Mouse (Mus musculus) lung, postnatal 14 days (tissue): Measurements from ENCODE around the gene Il20rb.

Experiments
- DNase-seq: peaks from one replicate; pipeline ENCODE4 v3.0.0; 2021

The Il20rb gene

GRCm38 (mm10) chr9:100470228-100470627, 16.4 kb downstream of the Il20rb start:
- no peak for DNase-seq

GRCm38 (mm10) chr9:100469681-100470080, 16.9 kb downstream of the Il20rb start:
- no peak for DNase-seq

- DNase-seq, result no peak
Measured at GRCm38 (mm10) chr9:100468151-100468550, 18.4 kb downstream of the Il20rb start.

DNA sequence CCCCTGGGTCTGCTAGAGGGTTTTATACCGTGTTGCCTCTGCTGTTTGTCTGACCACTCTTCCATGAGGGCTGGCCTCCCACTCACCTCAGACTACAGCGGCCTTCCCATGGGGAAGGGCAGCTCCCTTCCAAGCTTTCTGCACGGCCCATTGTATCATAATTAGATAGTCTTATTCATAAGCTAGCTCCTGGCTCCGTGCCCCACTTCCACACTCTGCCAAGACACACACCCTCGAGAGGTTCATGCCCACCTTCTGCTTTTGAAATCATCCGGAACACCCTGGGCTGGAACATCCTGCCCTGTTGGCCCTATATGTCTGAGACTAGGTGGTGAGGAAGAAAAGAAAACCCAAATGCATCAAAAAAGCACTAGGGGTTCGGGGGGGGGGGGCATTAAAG, 18.9 kb downstream of the Il20rb start:
- DNase-seq, result peak; percentile 85

GRCm38 (mm10) chr9:100466743-100467142, 19.8 kb downstream of the Il20rb start:
- DNase-seq, result no peak

DNA sequence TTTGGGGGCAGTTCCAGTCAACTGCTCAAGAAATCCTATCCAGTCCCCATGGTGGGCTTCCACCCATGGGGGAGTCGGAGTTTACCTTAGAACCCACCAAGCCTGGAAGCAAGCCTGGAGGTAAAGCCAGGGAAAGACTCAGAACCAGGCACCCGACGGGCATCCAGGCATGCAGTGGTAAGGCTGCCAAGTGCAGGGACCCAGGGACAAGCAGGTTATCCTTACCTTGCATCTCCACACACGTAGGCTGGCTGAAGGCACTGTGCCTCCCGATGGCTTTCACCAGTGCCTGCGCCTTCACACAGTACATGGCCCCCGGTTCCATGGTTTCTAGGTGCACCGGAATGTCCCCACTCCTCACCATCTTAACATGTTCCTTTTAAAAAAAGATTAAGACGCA, 20.6 kb downstream of the Il20rb start:
- DNase-seq, result no peak

- DNase-seq, result no peak
Measured at GRCm38 (mm10) chr9:100465380-100465779, 21.2 kb downstream of the Il20rb start.

GRCm38 (mm10) chr9:100463771-100464170, 22.8 kb downstream of the Il20rb start:
- DNase-seq, result no peak

DNA sequence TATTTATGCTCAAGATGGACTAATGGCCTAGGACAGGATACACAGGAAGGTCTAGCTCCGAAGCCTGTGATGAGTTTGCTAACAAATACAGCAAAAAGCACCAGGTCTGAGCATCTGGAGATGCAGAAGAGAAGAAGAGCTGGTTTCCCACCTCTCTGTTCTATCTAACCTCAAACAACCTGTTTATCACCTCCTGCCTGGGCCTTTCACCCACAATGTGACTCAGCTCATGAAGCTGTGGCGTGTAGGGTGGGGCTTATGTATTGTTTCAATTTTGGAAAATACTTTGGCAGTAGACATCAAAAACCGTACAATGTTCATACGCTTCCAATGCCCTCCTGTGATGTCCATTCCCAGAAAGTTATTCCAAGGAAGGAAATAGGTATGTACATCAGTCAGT, 24.5 kb downstream of the Il20rb start:
- no peak for DNase-seq

- DNase-seq, result peak; percentile 83
Measured at GRCm38 (mm10) chr9:100461671-100462070, 24.9 kb downstream of the Il20rb start.

- no peak for DNase-seq
Measured at GRCm38 (mm10) chr9:100460203-100460602, 26.4 kb downstream of the Il20rb start.

- DNase-seq, result no peak
Measured at GRCm38 (mm10) chr9:100457971-100458681, 28.5 kb downstream of the Il20rb start.

DNA sequence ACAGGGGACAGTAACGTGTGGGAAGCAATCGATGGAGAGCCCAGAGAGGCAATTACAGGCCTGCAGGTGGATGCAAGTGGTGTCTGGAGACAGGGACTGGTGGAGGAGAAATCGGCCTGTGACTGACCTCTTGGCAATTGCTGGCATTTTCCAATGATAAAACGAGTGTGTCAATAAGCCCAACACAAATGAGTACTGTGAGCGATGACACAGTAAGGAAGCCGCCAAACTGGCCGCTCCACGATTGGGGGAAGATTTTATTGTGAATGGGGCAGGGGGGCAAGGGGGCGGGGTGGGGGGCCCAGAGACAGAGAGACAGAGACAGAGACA, 32.0 kb downstream of the Il20rb start:
- DNase-seq, result no peak

- peak; percentile 90 for DNase-seq
Measured at GRCm38 (mm10) chr9:100453944-100454663, 32.5 kb downstream of the Il20rb start.

DNA sequence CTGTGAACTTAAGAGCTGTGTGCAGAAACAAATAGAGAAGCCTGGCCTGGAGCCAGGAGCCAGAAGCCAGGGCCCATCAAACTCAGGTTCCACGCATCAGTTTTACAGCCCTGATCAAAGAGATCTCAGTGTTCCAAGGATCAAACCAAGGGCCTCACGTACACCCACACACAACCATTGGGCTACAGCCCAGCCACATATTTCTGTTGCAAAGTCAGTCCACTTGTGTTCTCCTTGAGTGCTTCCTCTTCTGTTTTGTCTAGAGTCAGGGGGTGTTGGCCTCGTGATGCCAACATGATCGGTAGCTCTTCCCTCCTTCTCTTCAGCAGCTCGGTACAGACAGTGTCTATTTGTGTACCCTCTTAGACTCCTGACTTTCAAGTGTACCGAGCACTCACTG, 34.2 kb downstream of the Il20rb start:
- DNase-seq, result peak; percentile 38

DNA sequence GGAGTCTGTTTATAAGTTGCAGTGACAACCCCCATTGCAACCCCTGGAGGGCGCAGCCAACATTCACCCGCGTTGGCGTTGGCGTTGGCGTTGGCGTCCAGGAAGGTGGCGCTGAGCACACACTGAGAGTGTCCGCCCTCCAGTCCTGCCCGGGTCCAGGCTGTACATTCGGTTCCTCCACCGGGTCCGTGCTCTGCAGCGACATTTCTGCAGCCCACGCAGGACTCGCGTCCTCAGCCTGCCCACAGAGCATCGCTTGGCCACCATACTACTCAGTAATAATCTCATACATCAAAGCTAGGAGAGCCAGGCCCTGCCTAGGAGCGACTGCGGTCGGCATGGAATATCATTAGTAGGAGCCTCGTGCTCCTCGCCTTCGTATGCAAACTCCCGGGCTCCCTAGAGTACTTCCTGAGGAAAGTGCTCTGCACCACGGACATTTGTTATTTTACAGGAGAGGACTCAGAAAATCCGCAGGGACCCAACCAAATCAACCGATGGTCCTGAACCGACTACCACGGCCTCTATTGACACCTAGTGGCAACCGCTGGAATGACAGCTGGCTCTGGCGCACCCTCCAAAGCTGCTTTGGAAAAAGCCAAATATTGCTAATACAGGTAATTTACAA, 40.4 kb downstream of the Il20rb start:
- DNase-seq, result peak; percentile 85

GRCm38 (mm10) chr9:100440111-100440790, 46.3 kb downstream of the Il20rb start:
- peak; percentile 74 for DNase-seq

- peak; percentile 22 for DNase-seq
Measured at GRCm38 (mm10) chr9:100439481-100439880, 47.1 kb downstream of the Il20rb start.

GRCm38 (mm10) chr9:100438994-100439393, 47.6 kb downstream of the Il20rb start:
- no peak for DNase-seq

- DNase-seq, result no peak
Measured at GRCm38 (mm10) chr9:100436865-100437595, 49.6 kb downstream of the Il20rb start.

DNA sequence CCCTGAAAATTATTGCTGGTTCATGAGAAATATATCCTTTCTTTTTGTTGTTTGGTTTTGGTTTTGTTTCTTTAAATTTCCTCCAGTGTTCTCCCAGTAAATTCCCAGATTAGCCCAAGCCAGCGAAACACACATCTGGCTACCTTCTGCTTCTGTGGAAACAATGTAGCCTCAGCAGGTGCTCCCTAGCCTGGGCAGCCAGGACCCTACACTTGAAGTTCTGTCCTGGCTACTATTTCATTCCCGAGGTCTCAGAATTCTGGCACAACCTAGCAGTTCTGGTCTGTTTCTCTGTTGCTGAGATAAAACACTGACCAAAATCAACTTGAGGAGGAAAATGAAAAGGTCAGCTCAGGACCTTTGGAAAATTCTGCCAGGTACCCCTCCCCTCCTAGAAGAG, 55.2 kb downstream of the Il20rb start:
- no peak for DNase-seq

GRCm38 (mm10) chr9:100430911-100431310, 55.7 kb downstream of the Il20rb start:
- no peak for DNase-seq

GRCm38 (mm10) chr9:100419644-100420043, 66.9 kb downstream of the Il20rb start:
- no peak for DNase-seq
